Mouse (Mus musculus) small intestine, adult 2 months (tissue): Measurements from ENCODE around the gene Exoc3. TPM values are rescaled to one million over a fixed set of nuclear protein-coding genes. Genes with fewer than 3 reads are reported as not detected.

Experiments
- H3K27ac ChIP-seq: fragments of 200-500 bp; 2 replicates; pipeline ENCODE4 v1.5.1; 2012; ENCODE audit warnings: low read depth, low read length, control low read depth, inconsistent platforms; ENCODE audit not compliant: insufficient read depth
- H3K27me3 ChIP-seq: fragments of 200-500 bp; 2 replicates; pipeline ENCODE4 v1.6.1; 2012; ENCODE audit warnings: mild to moderate bottlenecking, moderate library complexity, low read length, inconsistent platforms; ENCODE audit not compliant: control insufficient read depth, insufficient read depth
- H3K36me3 ChIP-seq: fragments of 200-500 bp; 2 replicates; pipeline ENCODE4 v1.6.1; 2012; ENCODE audit warnings: mild to moderate bottlenecking, low read length, control low read depth, inconsistent platforms; ENCODE audit not compliant: control insufficient read depth, insufficient read depth
- H3K4me1 ChIP-seq: fragments of 200-500 bp; 2 replicates; pipeline ENCODE4 v1.6.1; 2012; ENCODE audit warnings: low read length, inconsistent platforms, mixed read lengths; ENCODE audit not compliant: control insufficient read depth, insufficient read depth, insufficient read length
- H3K4me3 ChIP-seq: fragments of 200-500 bp; 2 replicates; pipeline ENCODE4 v1.5.1; 2012; ENCODE audit warnings: low read depth, mild to moderate bottlenecking, control low read depth, inconsistent platforms, low read length, moderate library complexity
- CTCF ChIP-seq: fragments of 200-500 bp; IDR thresholded peaks from 2 replicates; pipeline ENCODE4 v1.5.1; 2012; ENCODE audit warnings: low read depth, mild to moderate bottlenecking, control low read depth, inconsistent platforms, low read length, moderate library complexity, mixed read lengths; ENCODE audit not compliant: insufficient replicate concordance, insufficient read length; ENCODE audit errors: extremely low read depth
- POLR2A ChIP-seq: fragments of 200-500 bp; IDR thresholded peaks from 2 replicates; pipeline ENCODE4 v1.6.1; 2012; ENCODE audit warnings: low read depth, mild to moderate bottlenecking, control low read depth, inconsistent platforms, low read length, moderate library complexity
- WGBS: fragments of 180-500 bp; shearing (Covaris S2); methylation state at CpG from one replicate; pipeline ENCODE4 v1.1.7; 2018; 5-methylcytosine and 5-hydroxymethylcytosine counted together
- polyA plus RNA-seq: library from polyadenylated mRNA; depleted of rRNA; stranded (reverse); fragments of >200 nt; gene quantifications from 2 replicates; pipeline ENCODE4 v1.2.3, GENCODE M21; 2012

The Exoc3 gene
- polyA plus RNA-seq, 1 experiment = 45.1 TPM

GRCm38 (mm10) chr13:74167057-74167413 lies 41.5 kb downstream of the Exoc3 start:
- H3K4me1 ChIP-seq = peaks cover 9% of the 10 kb centered on the region
- no peak for TF ChIP-seq POLR2A
- no peak for TF ChIP-seq CTCF
- WGBS = 3% methylated on average over 9 of the region's 9 CpGs
- peaks cover 52% of the 10 kb centered on the region for H3K36me3 ChIP-seq
- peak overlapping the region; percentile 67 for H3K4me3 ChIP-seq
- no peak overlapping the region for H3K27ac ChIP-seq
- H3K27me3 ChIP-seq = no peaks in the 10 kb centered on the region

DNA sequence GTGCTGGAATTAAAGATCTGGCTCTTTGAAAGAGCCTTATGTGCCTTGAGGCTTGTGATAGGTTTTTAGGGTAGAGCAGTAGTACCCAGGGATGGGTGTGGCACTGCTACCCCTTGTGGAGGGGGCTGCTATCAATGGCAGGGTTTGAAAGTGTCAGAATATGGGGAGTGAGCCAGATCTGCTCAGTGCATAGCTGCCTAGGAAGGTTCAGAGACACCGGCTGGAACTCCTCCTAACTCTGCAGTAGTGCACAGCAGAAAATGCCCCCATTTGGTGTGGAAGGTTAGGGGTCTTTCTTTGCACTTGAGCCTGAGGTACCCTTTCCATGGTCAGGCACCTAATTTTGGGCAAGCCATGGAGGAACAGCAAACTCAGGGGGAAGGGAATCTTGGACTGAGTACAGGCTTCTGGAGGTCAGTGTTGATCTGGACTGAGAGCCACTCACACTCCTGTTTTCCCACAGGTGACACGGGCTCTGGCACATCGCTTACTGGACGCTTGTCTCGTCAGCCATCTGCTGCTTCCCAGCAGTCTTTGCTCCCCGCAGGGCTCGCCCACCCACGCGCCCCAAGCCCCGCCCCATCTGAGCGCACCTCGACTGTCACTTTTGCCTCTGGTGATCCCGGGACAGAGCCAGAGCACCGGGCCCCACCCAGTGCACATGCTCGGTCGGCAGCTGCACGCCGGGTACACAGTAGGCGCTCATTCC lies 42.0 kb downstream of the Exoc3 start:
- Histone ChIP-seq H3K36me3 (peaks cover 50% of the 10 kb centered on the region), H3K27me3 (no peaks in the 10 kb centered on the region), H3K27ac (no peak overlapping the region), H3K4me1 (peaks cover 9% of the 10 kb centered on the region), H3K4me3 (peak overlapping the region; percentile 67)
- no peak for TF ChIP-seq CTCF
- no peak for TF ChIP-seq POLR2A
- 5% methylated on average over 19 of the region's 19 CpGs for WGBS

GRCm38 (mm10) chr13:74147327-74147726 lies 61.2 kb downstream of the Exoc3 start:
- no peak overlapping the region for H3K4me3 ChIP-seq
- H3K4me1 ChIP-seq = peaks cover 10% of the 10 kb centered on the region
- peak overlapping the region; percentile 60 for H3K27ac ChIP-seq
- peaks cover 5% of the 10 kb centered on the region for H3K36me3 ChIP-seq
- 34% methylated on average over 2 of the region's 2 CpGs for WGBS
- no peaks in the 10 kb centered on the region for H3K27me3 ChIP-seq
- TF ChIP-seq POLR2A = no peak
- no peak for TF ChIP-seq CTCF

- Histone ChIP-seq H3K27ac (0 out of 2 replicates have a peak overlapping the region, but pooled peaks have one; percentile 15), H3K4me1 (peaks cover 10% of the 10 kb centered on the region), H3K27me3 (no peaks in the 10 kb centered on the region), H3K36me3 (peaks cover 2% of the 10 kb centered on the region; the same call in 1 of the 2 replicates), H3K4me3 (no peak overlapping the region)
- 82% methylated on average over 3 of the region's 3 CpGs for WGBS
- TF ChIP-seq CTCF = no peak
- no peak for TF ChIP-seq POLR2A
Measured at GRCm38 (mm10) chr13:74145983-74146622, 62.4 kb downstream of the Exoc3 start.

- no peak for TF ChIP-seq POLR2A
- TF ChIP-seq CTCF = no peak
- H3K4me1 ChIP-seq = peaks cover 26% of the 10 kb centered on the region
- no peaks in the 10 kb centered on the region for H3K27me3 ChIP-seq
- H3K27ac ChIP-seq = no peak overlapping the region
- 83% methylated on average over 7 of the region's 7 CpGs for WGBS
- H3K36me3 ChIP-seq = no peaks in the 10 kb centered on the region; the same call in 1 of the 2 replicates
- H3K4me3 ChIP-seq = no peak overlapping the region
Measured at GRCm38 (mm10) chr13:74144120-74144884, 64.2 kb downstream of the Exoc3 start.

DNA sequence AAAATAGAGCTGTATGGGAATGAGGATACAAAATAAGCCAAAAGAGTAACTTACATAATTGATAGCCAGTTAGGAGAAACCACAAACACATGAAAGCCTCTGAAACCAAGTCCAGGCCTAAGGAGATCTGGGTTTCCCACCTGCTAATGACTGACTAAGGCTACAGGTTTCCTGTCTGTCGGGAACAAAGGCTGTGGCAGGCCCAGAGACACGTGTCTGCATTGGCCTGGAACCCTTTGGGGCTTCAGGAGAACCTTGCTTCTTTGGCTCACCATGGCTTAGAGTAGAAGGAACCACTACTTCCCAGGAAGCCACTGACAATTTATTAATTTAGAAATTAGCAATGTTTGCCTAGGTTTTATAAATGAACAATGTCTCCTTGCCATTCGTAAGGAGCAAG lies 65.2 kb downstream of the Exoc3 start:
- 74% methylated on average over 3 of the region's 3 CpGs for WGBS
- TF ChIP-seq CTCF (no peak), POLR2A (no peak)

DNA sequence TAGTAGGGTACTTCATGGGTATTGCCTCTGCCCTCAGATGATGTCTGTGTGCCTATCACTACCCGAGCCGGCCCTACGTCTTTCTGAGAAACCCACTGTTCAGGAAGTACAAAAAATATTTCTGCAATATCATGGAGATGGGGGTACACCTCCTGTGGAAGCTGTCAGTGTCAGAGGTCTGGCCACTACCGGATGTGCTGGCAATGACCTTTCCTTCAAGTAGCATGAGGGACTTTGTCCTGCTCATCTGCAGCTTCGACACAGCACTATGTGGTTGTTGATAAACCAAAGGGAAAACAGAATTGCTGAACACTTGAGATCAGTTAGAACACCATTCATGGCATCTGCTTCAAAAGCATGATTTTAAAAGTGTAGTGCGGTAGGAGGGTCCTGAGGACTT lies 67.7 kb downstream of the Exoc3 start:
- Histone ChIP-seq H3K27me3 (no peaks in the 10 kb centered on the region), H3K4me3 (no peak overlapping the region), H3K27ac (peak overlapping the region; percentile 45; the same call in 1 of the 2 replicates), H3K4me1 (peaks cover 25% of the 10 kb centered on the region), H3K36me3 (peaks cover 7% of the 10 kb centered on the region)
- TF ChIP-seq CTCF (no peak), POLR2A (no peak)
- 80% methylated on average over 6 of the region's 6 CpGs for WGBS

More for the DNA sequence above, 65.2 kb downstream of the Exoc3 start:
- H3K27me3 ChIP-seq = no peaks in the 10 kb centered on the region
- peaks cover 33% of the 10 kb centered on the region for H3K4me1 ChIP-seq
- H3K4me3 ChIP-seq = no peak overlapping the region
- H3K27ac ChIP-seq = no peak overlapping the region
- H3K36me3 ChIP-seq = no peaks in the 10 kb centered on the region; the same call in 1 of the 2 replicates
